Mouse (Mus musculus) lung, embryonic 14.5 days (tissue): ENCODE measurements at regions not wholly inside any gene's neighbourhood (a gene's known extent, or its start where the extent isn't known, plus 50 kb on each side); places are given as distances from the start of the nearest gene placed in this dataset. TPM values are rescaled to one million over a fixed set of nuclear protein-coding genes. Genes with fewer than 3 reads are reported as not detected.

ENCODE experiments used
- ATAC-seq: fragments of 200-750 bp; cut with Nextera tagmentation; 2 replicates; pipeline ENCODE4 v1.8.0; 2017; ENCODE audit warnings: mild to moderate bottlenecking, moderate TSS enrichment, moderate library complexity; ENCODE audit not compliant: insufficient read depth
- DNase-seq: peaks from one replicate; pipeline ENCODE4 v3.0.0-alpha.2; 2015
- H3K27ac ChIP-seq: fragments of 300-500 bp; sonication (generic); 2 replicates; pipeline ENCODE4 v1.5.1; 2014; ENCODE audit warnings: low read depth, mild to moderate bottlenecking, moderate library complexity
- H3K27me3 ChIP-seq: fragments of 300-500 bp; sonication (generic); 2 replicates; pipeline ENCODE4 v1.6.1; 2014; ENCODE audit warnings: low read length, control low read depth; ENCODE audit not compliant: insufficient read depth
- H3K36me3 ChIP-seq: fragments of 300-500 bp; sonication (generic); 2 replicates; pipeline ENCODE4 v1.6.1; 2014; ENCODE audit warnings: control low read depth; ENCODE audit not compliant: insufficient read depth
- H3K4me1 ChIP-seq: fragments of 300-500 bp; sonication (generic); 2 replicates; pipeline ENCODE4 v1.6.1; 2014; ENCODE audit warnings: antibody characterized with exemption, control low read depth; ENCODE audit not compliant: insufficient read depth
- H3K4me2 ChIP-seq: fragments of 300-500 bp; sonication (generic); 2 replicates; pipeline ENCODE4 v1.6.1; 2014; ENCODE audit warnings: mild to moderate bottlenecking
- H3K4me3 ChIP-seq: fragments of 300-500 bp; sonication (generic); 2 replicates; pipeline ENCODE4 v1.5.1; 2014; ENCODE audit warnings: low read depth, low read length
- H3K9ac ChIP-seq: fragments of 300-500 bp; sonication (generic); 2 replicates; pipeline ENCODE4 v1.6.1; 2014
- H3K9me3 ChIP-seq: fragments of 300-500 bp; sonication (generic); 2 replicates; pipeline ENCODE4 v1.6.1; 2016; ENCODE audit warnings: low read depth, low read length, control low read depth
- CTCF ChIP-seq: IDR thresholded peaks from 2 replicates; pipeline ENCODE4 v1.5.1; 2016; ENCODE audit warnings: antibody characterized with exemption, low read depth
- WGBS: fragments of 180-500 bp; shearing (Covaris S2); extraction: QIAGEN DNeasy Blood & Tissue Kit; methylation state at CpG from one replicate; pipeline ENCODE4 v1.1.7; 2014; 5-methylcytosine and 5-hydroxymethylcytosine counted together
- microRNA-seq: library from miRNA; unstranded; fragments of <30 nt; microRNA quantifications from one replicate; pipeline ENCODE4, GENCODE M21; 2016; ENCODE audit warnings: borderline number of aligned reads

GRCm38 (mm10) chr8:44576993-44577392 is 358.3 kb upstream of the Fat1 start:
- Histone ChIP-seq H3K36me3 (no peaks in the 10 kb centered on the region), H3K27me3 (no peaks in the 10 kb centered on the region), H3K27ac (no peak overlapping the region), H3K9ac (no peak overlapping the region), H3K9me3 (no peaks in the 10 kb centered on the region), H3K4me1 (no peaks in the 10 kb centered on the region), H3K4me3 (no peak overlapping the region), H3K4me2 (no peak overlapping the region)
- no peak for TF ChIP-seq CTCF
- no peak for ATAC-seq
- DNase-seq: no peak
- WGBS: 69% methylated on average over 5 of the region's 5 CpGs

Small RNA genes in the stretch of these regions (microRNA-seq; reads per million reads assigned to microRNA genes)
- gene Gm26241: not detected
